Mouse (Mus musculus): ENCODE measurements around the gene Scand1. TPM values are rescaled to one million over a fixed set of nuclear protein-coding genes. Genes with fewer than 3 reads are reported as not detected.

The Scand1 gene
- 78.0 and 85.3 TPM in 2 replicates for polyA plus RNA-seq (2012; rRNA removed)

DNA sequence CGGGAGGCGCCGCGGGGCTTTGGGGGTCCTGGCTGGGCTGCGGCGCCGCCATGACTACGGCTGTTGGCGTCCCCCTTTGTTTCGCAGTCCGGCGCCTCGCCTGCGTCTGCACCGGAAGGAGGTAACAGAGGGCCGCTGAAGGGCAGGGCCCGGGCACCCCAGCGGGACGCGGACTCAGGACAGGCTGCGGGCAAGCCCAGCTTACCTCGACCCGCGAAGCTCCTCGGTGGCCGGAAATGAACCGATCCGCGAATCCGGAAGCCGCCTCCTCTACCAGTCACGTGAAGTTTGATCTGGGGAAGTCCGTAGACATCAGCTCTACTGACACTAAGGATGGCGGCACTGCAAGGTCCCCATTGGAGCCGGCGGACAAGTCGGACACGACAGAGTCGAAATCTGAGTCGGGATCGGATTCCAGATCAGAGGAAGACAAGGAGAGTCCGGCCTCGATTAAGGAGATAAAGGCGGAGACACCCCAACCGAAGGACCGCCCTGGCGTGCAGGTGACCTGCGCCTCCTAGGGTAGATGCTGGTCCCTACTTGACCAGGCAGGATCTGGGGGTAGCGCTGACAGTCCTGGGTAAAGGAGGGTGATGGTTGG lies at the start of gene Scand1, which contains the start of gene Cnbd2:
Scand1 (minus strand) TSS at position 408 of the 601 bp plus-strand sequence.
Cnbd2 (plus strand) TSS at position 3 of the 601 bp plus-strand sequence.
- DNase-seq (ENCODE audit: extremely low spot score in 1 of 2, low spot score in 1 of 2), result peak; percentile 72 to 90

DNA sequence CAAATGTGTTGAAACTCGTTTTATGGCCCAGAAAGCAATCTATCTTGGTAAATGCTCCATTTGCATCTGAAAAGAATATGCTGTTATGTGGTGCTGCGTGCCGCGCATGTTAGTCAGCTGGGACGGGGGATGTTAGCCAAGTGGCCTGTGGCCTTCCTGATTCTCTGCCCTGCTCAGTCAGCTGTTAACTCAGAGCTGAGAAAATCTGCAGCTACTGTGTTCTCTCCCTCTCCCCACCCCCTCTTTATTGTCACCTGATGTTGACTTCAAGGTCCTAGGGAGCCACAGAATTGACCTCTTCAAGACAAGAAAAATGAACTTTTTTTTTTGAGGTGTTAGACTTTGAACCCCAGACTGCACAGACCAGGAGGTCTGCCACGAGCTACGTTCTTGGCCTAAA lies 43.5 kb upstream of the Scand1 start:
- peak in 1 of 2 experiments; percentile 45 for DNase-seq (ENCODE audit: extremely low spot score in 1 of 2, low spot score in 1 of 2)

DNA sequence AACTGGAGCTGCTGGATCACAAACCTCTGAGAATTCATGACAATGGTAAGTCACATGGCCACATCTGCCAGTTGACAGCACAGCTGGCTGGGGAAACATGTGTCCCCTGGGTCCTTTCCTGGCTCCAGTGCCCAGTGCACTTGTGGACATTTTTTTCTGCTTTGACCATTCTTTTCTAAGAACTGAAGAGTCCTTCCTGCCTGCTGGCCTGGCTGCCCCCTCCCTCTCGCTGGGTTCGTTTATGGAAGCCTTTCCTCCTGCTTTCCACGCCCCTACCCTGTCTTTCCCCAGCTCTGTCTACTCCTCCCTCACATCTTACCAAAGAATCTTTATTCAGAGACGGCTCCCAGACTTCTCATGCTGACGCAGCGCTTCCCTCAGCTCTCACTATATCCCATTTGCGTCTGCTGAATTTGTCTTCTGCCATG lies 40.8 kb upstream of the Scand1 start:
- peak in 1 of 2 experiments; percentile 21 for DNase-seq (ENCODE audit: extremely low spot score in 1 of 2, low spot score in 1 of 2)

DNA sequence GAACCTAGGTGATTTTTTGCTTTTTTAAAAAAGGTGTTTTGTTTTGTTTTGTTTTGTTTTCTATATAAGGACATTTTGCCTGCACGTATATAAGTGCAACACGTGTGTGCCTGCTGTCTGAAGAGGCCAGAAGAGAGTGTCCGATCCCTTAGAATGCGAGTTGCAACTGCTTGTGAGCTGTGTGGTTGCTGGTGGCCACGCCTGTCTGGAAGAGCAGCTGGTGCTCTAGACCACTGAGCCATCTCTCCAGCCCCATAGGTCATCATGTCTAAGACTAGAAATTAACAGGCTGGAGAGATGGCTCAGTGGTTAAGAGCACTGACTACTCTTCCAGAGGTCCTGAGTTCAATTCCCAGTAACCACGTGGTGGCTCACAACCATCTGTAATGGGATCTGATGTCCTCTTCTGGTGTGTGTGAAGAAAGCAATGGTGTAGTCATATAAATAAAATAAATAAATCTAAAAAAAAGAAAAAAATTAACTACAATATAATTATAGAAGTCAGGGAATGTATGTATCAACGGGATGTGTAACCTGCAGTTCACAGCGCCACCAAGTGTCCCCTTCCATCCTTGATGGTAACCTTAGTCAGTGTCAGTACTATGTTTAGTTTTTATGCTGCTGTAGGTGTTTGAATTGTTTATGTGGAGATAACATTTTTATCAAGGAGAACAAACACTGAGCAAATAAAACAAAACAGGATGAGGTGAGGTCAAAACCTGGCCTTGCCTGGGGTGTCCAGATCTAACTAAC lies 40.1 kb upstream of the Scand1 start:
- DNase-seq (ENCODE audit: extremely low spot score in 1 of 2, low spot score in 1 of 2), result no peak

- DNase-seq (ENCODE audit: extremely low spot score in 1 of 2, low spot score in 1 of 2), result no peak
Measured at GRCm38 (mm10) chr2:156351243-156351642, 38.7 kb upstream of the Scand1 start.

- DNase-seq (ENCODE audit: extremely low spot score in 1 of 2, low spot score in 1 of 2), result no peak
Measured at GRCm38 (mm10) chr2:156349286-156349848, 36.9 kb upstream of the Scand1 start.

- DNase-seq (ENCODE audit: extremely low spot score in 1 of 2, low spot score in 1 of 2), result no peak
Measured at GRCm38 (mm10) chr2:156348812-156349211, 36.3 kb upstream of the Scand1 start.

DNA sequence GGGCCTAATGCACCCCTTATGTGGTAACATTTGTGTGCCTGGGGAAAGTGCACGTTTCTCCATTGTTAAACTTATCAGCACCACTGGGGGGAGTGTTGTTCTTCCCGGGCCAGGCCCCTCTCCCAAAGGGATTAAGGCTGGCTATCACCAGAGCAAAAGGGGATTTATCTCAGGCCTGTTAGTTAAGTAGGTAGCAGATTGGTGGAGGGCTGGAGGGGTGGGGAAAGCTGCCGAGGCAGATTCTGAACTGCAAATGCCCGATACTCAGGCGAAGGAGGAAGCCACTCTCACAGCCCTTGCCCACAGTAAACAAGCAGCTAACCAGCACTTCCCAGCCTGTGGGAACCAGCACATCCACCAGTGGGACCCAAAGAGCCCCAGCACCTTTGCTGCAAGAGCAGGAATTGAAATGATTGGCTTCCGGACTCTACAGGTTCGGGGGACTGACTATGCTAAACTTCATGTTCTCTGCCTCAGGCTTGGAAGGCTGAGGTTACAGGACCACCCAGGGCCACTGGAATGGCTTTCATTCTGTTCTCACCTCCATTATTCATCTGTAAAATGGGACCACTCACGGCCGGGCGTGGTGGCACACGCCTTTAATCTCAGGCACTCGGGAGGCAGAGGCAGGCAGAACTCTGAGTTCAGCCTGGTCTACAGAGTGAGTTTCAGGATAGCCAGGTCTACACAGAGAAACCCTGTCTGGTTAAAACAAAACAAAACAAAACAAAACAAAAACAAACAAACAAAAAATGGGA lies 32.5 kb upstream of the Scand1 start:
- DNase-seq (ENCODE audit: extremely low spot score in 1 of 2, low spot score in 1 of 2), result peak in 1 of 2 experiments; percentile 57

DNA sequence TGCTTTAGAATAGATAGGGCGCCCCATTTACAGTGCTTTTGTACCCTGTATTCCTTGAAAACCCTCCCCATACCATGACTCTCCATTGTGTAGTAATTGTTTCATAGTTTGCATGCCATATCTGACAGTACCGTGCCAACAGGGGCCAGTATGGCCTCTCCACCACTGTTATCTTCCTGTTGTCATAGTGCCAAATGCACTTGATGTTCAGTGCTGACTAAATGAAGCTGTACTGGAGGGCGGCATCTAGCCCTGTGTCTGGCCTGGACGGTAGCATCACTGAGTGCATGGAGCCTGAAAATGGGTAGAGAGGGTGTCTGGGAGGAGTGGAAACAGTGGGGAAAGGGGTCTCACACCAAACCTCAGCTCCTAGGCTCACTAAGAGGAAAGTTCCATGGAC lies 27.6 kb upstream of the Scand1 start:
- DNase-seq (ENCODE audit: extremely low spot score in 1 of 2, low spot score in 1 of 2), result no peak

DNA sequence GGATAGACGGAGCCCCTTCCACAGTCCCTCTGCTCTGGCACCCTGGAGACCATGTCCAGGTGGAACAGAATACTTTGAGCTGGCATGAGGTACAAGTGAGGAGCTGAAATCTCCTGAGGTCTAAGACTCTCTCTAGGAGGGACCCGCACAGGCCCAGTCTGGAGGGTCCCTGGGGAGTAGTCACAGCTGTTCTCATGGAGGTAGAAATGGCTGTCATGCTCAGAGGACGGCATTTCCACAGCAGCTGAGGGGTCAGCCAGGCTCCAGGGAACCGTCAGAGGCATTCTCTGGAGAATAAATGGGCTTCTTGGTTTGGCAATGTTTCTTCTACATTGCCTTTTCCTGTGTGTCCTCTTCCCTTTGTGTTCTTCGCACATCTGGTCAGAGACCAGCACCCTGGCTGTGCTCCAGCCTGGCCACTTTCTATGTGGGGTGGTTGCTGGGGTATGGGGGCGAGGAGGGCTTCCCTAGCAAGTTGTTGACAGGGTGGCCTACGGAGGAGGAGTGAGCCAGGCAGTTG lies 19.0 kb upstream of the Scand1 start:
- no peak for DNase-seq (ENCODE audit: extremely low spot score in 1 of 2, low spot score in 1 of 2)

- no peak for DNase-seq (ENCODE audit: extremely low spot score in 1 of 2, low spot score in 1 of 2)
Measured at GRCm38 (mm10) chr2:156330681-156331080, 18.2 kb upstream of the Scand1 start.

DNA sequence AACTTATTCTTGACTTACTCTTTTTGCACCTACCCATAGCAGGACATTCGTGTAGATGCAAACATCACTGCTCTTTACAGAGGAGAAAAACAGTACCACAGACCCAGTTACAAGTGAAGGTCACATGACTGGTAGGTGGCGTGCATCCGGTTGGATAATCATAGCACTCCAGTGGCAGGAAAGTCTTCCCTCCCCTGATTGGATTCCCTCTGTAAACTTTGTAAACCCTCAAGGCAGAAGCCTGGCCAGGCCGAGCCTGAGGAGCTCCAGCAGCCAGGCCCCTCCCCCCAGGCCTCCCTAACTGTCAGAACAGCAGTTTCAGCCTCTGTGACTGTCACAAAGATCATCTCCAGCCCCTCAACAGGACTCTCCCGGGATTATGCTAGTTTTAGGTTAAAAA lies 12.2 kb upstream of the Scand1 start:
- DNase-seq (ENCODE audit: extremely low spot score in 1 of 2, low spot score in 1 of 2), result no peak

DNA sequence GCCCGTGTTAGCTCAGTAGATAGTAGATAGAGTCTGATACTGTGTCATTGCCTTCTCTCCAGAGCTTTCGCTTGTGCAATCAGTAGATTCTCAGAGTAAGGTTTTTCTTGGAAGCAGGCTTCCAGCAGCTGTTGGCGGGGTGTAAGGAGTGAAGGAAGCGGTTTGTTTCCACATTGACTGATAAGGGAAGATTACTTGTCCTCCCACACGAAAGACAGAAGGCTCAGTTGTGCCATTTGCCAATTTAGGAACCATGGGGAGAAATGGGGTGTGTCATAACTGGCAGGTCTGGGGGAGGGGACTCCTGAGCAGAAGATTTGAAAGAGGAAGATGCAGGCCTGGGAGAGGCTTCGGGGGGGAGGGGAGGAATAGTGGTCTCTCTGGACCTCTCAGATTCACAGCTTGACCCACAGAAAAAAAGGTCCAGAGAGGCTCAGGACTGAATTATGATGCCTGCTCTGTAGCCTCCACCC lies 11.6 kb upstream of the Scand1 start:
- DNase-seq (ENCODE audit: extremely low spot score in 1 of 2, low spot score in 1 of 2), result peak; percentile 44 to 75

DNA sequence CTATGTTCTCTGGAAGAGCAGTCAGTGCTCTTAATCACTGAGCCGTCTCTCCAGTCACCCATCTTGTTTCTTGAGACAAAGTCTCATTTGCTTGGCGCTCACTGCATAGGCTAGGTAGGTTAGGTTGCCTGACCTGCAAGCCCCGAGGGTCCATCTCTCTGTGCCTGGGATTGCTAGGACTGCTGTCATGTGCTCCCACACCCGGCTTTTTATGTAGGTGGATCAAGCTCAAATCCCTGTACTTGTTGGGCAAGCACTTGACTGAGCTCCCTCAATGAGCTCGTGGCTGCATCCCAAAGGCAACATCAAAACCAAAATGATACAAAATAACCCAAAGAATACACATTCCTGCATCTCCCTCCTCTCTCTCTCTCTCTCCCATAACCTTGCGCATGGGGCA lies 9.0 kb upstream of the Scand1 start:
- no peak for DNase-seq (ENCODE audit: extremely low spot score in 1 of 2, low spot score in 1 of 2)

- DNase-seq (ENCODE audit: extremely low spot score in 1 of 2, low spot score in 1 of 2), result no peak
Measured at GRCm38 (mm10) chr2:156318491-156318890, 6.0 kb upstream of the Scand1 start.

DNA sequence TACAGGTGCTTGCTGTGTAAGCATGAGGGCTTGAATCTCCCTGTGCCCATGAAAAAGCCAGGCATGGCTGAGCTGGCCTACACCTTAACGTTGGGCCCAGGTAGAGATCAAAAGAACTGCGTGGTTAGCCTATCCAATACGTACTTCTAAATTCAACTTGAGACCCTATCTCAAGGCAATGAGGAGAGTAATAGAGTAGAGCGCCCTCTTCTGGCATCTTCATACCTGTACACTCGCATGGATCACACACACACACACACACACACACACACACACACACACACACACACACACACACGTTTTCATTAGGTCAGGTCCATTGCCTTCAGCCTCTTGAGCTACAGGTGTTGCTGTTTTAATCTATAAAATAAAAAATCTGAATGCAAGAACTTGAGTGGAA lies 2.3 kb upstream of the Scand1 start:
- no peak for DNase-seq (ENCODE audit: extremely low spot score in 1 of 2, low spot score in 1 of 2)

DNA sequence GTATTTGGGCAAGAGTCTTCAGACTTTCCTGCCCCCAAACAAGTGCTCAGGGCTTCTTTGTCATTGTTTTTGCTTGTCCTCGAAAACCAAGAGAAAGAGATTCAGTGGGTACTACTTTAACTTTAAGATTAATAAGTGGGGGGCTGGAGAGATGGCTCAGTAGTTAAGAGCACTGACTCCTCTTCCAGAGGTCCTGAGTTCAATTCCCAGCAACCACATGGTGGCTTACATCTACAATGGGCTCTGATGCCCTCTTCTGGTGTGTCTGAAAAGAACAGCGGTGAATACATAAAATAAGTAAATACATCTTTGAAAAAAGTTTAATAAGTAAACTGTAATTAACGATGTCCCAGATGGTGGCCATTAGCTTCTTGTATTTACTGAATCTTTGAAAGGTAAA lies 649 bp upstream of the Scand1 start:
- DNase-seq (ENCODE audit: extremely low spot score in 1 of 2, low spot score in 1 of 2), result no peak

DNA sequence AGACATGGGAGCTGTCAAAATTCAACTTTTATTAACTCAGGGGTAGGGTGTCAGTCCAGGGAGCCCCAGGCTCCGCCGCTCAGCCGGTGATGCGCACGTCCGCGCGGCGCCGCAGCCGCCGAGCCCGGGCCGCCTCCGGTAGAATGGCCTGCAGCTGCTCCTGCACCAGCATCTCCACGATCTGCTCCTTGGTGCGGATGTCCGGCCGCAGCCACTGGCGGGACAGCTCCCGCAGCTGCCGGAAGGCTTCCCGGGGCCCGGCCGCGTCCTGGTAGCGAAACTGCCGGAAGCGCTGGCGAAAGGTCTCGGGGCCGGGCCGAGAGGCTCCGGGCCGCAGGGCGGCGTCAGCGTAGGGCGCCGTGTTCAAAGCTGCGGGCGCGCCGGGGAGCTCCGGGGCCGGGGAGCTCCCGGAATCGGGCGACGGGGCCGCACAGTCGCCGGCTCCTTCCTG lies 638 bp downstream of the Scand1 start:
- peak in 1 of 2 experiments; percentile 27 for DNase-seq (ENCODE audit: extremely low spot score in 1 of 2, low spot score in 1 of 2)

DNA sequence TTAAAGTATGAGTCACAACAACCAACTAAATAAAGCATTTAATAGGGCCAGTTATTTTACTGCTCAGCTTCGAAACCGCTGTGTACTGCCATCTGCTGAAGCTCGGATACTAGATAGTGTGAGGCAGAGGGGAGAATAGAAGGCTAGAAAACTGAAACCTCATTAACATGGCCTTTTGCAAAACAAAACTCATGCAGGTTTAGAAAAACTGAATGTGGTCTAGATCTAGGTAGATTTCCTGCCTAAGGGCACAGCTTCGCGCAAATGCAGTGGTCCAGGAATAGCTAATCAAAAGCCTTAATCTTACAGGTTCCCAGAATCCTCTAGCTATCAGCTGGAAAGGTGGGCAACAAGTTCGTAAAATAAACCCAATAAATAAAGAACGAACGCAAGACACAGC lies 1.1 kb downstream of the Scand1 start:
- DNase-seq (ENCODE audit: extremely low spot score in 1 of 2, low spot score in 1 of 2), result no peak

- DNase-seq (ENCODE audit: extremely low spot score in 1 of 2, low spot score in 1 of 2), result no peak
Measured at GRCm38 (mm10) chr2:156310945-156311344, 1.6 kb downstream of the Scand1 start.

DNA sequence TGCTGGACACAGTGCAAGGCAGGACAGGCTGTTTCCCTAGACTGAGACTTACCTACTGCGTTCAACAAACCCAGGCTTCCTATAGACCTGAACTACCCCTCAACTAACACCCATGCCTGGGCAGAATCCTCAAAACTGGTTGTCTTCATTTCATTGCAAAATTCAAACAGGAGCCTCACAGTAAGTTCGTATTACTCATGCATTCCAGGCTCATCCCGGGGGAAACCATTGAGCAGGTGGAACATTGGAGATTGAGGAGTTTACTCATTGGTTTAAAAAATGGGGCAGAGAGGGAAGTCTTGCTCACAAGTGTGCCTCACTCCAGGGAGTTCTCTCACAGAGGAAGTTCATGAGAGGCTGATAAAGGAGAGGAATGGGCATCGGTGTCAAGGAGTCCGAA lies 2.0 kb downstream of the Scand1 start:
- no peak for DNase-seq (ENCODE audit: extremely low spot score in 1 of 2, low spot score in 1 of 2)

Measured in frontal cortex, adult 2 months (tissue).